Mouse (Mus musculus) liver, postnatal 0 days (tissue): Measurements from ENCODE around the gene Vps37b. TPM values are rescaled to one million over a fixed set of nuclear protein-coding genes. Genes with fewer than 3 reads are reported as not detected.
A peak's percentile ranks its signal among the peaks of the same experiment; 100 is the strongest.

Source experiments
- ATAC-seq: fragments of 200-750 bp; cut with Nextera tagmentation; 2 replicates; pipeline ENCODE4 v1.8.0; 2017; ENCODE audit warnings: mild to moderate bottlenecking, moderate library complexity
- DNase-seq: peaks from one replicate; pipeline ENCODE4 v3.0.0-alpha.2; 2016
- H3K27ac ChIP-seq: fragments of 300-500 bp; sonication (generic); 2 replicates; pipeline ENCODE4 v1.5.1; 2014; ENCODE audit warnings: antibody characterized with exemption, moderate library complexity, mild to moderate bottlenecking, low read depth
- H3K27me3 ChIP-seq: fragments of 300-500 bp; sonication (generic); 2 replicates; pipeline ENCODE4 v1.6.1; 2014; ENCODE audit warnings: low read length, control low read depth, mixed read lengths; ENCODE audit not compliant: insufficient read depth
- H3K36me3 ChIP-seq: fragments of 300-500 bp; sonication (generic); replicated peaks from 2 replicates; pipeline ENCODE4 v1.6.1; 2014; ENCODE audit warnings: mild to moderate bottlenecking, control low read depth, low read length, moderate library complexity, mixed read lengths; ENCODE audit not compliant: insufficient read depth
- H3K4me1 ChIP-seq: fragments of 300-500 bp; sonication (generic); 2 replicates; pipeline ENCODE4 v1.6.1; 2014; ENCODE audit warnings: antibody characterized with exemption, mild to moderate bottlenecking, control low read depth; ENCODE audit not compliant: insufficient read depth
- H3K4me2 ChIP-seq: fragments of 300-500 bp; sonication (generic); 2 replicates; pipeline ENCODE4 v1.6.1; 2014; ENCODE audit warnings: low read depth, mild to moderate bottlenecking, low read length, moderate library complexity, mixed read lengths
- H3K4me3 ChIP-seq: fragments of 300-500 bp; sonication (generic); 2 replicates; pipeline ENCODE4 v1.5.1; 2014; ENCODE audit warnings: low read depth, low read length
- H3K9ac ChIP-seq: fragments of 300-500 bp; sonication (generic); replicated peaks from 2 replicates; pipeline ENCODE4 v1.6.1; 2014; ENCODE audit warnings: mild to moderate bottlenecking, moderate library complexity
- H3K9me3 ChIP-seq: fragments of 300-500 bp; sonication (generic); 2 replicates; pipeline ENCODE4 v1.6.1; 2016; ENCODE audit warnings: mild to moderate bottlenecking, control low read depth, low read length, mixed read lengths
- CTCF ChIP-seq: sonication (generic); IDR thresholded peaks from 2 replicates; pipeline ENCODE4 v1.5.1; 2016; ENCODE audit warnings: antibody characterized with exemption, low read depth
- EP300 ChIP-seq: IDR thresholded peaks from 2 replicates; pipeline ENCODE4 v1.6.1; 2016; ENCODE audit warnings: antibody characterized with exemption, low read depth, mild to moderate bottlenecking
- WGBS: fragments of 180-500 bp; shearing (Covaris S2); extraction: QIAGEN DNeasy Blood & Tissue Kit; methylation state at CpG from one replicate; pipeline ENCODE4 v1.1.7; 2014; ENCODE audit not compliant: insufficient replicate concordance; 5-methylcytosine and 5-hydroxymethylcytosine counted together
- polyA plus RNA-seq: library from polyadenylated mRNA; unstranded; fragments of >200 nt; fragmentation: Nextera tagmentation; extraction: Ambion mirVana; gene quantifications from 2 replicates; pipeline ENCODE4 v1.2.1, GENCODE M21; 2015

The Vps37b gene
- polyA plus RNA-seq, 1 experiment from 2014 or later, result 17.6 TPM

- no peak overlapping the region for H3K4me3 ChIP-seq
- no peak for DNase-seq
- ATAC-seq, result no peak
- no peak overlapping the region for H3K9ac ChIP-seq
- H3K27me3 ChIP-seq, result no peaks in the 10 kb centered on the region
- H3K4me1 ChIP-seq, result peaks cover 30% of the 10 kb centered on the region
- H3K36me3 ChIP-seq, result no peaks in the 10 kb centered on the region
- no peak overlapping the region for H3K4me2 ChIP-seq
- TF ChIP-seq CTCF, result no peak
- no peak for TF ChIP-seq EP300
- no peaks in the 10 kb centered on the region for H3K9me3 ChIP-seq
- H3K27ac ChIP-seq, result no peak overlapping the region
- WGBS, result 55% methylated on average over 9 of the region's 9 CpGs
Observed at GRCm38 (mm10) chr5:124075716-124076115, 43.6 kb upstream of the Vps37b start.

- DNase-seq, result no peak
- no peaks in the 10 kb centered on the region for H3K9me3 ChIP-seq
- H3K36me3 ChIP-seq, result no peaks in the 10 kb centered on the region
- no peak overlapping the region for H3K9ac ChIP-seq
- no peak overlapping the region for H3K4me3 ChIP-seq
- TF ChIP-seq EP300 (no peak), CTCF (no peak)
- ATAC-seq, result 0 out of 2 replicates have a peak, but pooled peaks have one; percentile 5
- H3K4me2 ChIP-seq, result no peak overlapping the region
- 24% methylated on average over 10 of the region's 10 CpGs for whole genome bisulfite sequencing
- no peaks in the 10 kb centered on the region for H3K27me3 ChIP-seq
- H3K4me1 ChIP-seq, result peaks cover 30% of the 10 kb centered on the region
- no peak overlapping the region for H3K27ac ChIP-seq
Observed at GRCm38 (mm10) chr5:124074845-124075307, 42.8 kb upstream of the Vps37b start.

- H3K9me3 ChIP-seq, result no peaks in the 10 kb centered on the region
Observed at GRCm38 (mm10) chr5:124073682-124074081, 41.6 kb upstream of the Vps37b start.

GRCm38 (mm10) chr5:124069657-124070056 lies 37.6 kb upstream of the Vps37b start:
- Histone ChIP-seq H3K36me3 (no peaks in the 10 kb centered on the region), H3K4me1 (peaks cover 8% of the 10 kb centered on the region; the same call in 1 of the 2 replicates), H3K27me3 (no peaks in the 10 kb centered on the region), H3K9ac (no peak overlapping the region), H3K27ac (no peak overlapping the region), H3K9me3 (no peaks in the 10 kb centered on the region), H3K4me3 (no peak overlapping the region), H3K4me2 (no peak overlapping the region)
- TF ChIP-seq EP300, result no peak
- TF ChIP-seq CTCF, result no peak
- WGBS, result 60% methylated on average over 3 of the region's 3 CpGs
- ATAC-seq (no peak), DNase-seq (no peak)

More at GRCm38 (mm10) chr5:124073682-124074081, 41.6 kb upstream of the Vps37b start:
- Histone ChIP-seq H3K4me3 (no peak overlapping the region), H3K36me3 (no peaks in the 10 kb centered on the region), H3K27me3 (no peaks in the 10 kb centered on the region), H3K4me2 (no peak overlapping the region), H3K4me1 (peaks cover 26% of the 10 kb centered on the region), H3K9ac (0 out of 2 replicates have a peak overlapping the region, but pooled peaks have one; percentile 3), H3K27ac (no peak overlapping the region)
- no peak for DNase-seq
- no peak for TF ChIP-seq CTCF
- no peak for TF ChIP-seq EP300
- ATAC-seq, result no peak
- 60% methylated on average over 9 of the region's 9 CpGs for WGBS

- no peak overlapping the region for H3K4me2 ChIP-seq
- 72% methylated on average over 12 of the region's 12 CpGs for WGBS
- H3K27ac ChIP-seq, result no peak overlapping the region
- TF ChIP-seq CTCF (no peak), EP300 (no peak)
- H3K4me3 ChIP-seq, result no peak overlapping the region
- H3K27me3 ChIP-seq, result no peaks in the 10 kb centered on the region
- DNase-seq, result no peak
- H3K9me3 ChIP-seq, result no peaks in the 10 kb centered on the region
- ATAC-seq, result no peak
- no peak overlapping the region for H3K9ac ChIP-seq
- H3K36me3 ChIP-seq, result no peaks in the 10 kb centered on the region
- peaks cover 6% of the 10 kb centered on the region; the same call in 1 of the 2 replicates for H3K4me1 ChIP-seq
Observed at GRCm38 (mm10) chr5:124062037-124062824, 30.2 kb upstream of the Vps37b start.

GRCm38 (mm10) chr5:124059677-124060076 lies 27.6 kb upstream of the Vps37b start:
- Histone ChIP-seq H3K36me3 (no peaks in the 10 kb centered on the region), H3K4me1 (peaks cover 6% of the 10 kb centered on the region; the same call in 1 of the 2 replicates), H3K9ac (peak overlapping the region; percentile 51), H3K27me3 (no peaks in the 10 kb centered on the region), H3K4me3 (no peak overlapping the region), H3K9me3 (peaks cover 4% of the 10 kb centered on the region), H3K27ac (peak overlapping the region; percentile 75), H3K4me2 (peak overlapping the region; percentile 52)
- TF ChIP-seq CTCF (no peak), EP300 (no peak)
- 43% methylated on average over 5 of the region's 5 CpGs for WGBS
- ATAC-seq (no peak), DNase-seq (peak; percentile 42)
